Mouse (Mus musculus) neural tube, embryonic 14.5 days (tissue): ENCODE results near the gene Eif4enif1. TPM values are rescaled to one million over a fixed set of nuclear protein-coding genes. Genes with fewer than 3 reads are reported as not detected.
A peak's percentile ranks its signal among the peaks of the same experiment; 100 is the strongest.
"Not testable (repeated sequence)": the region's sequence is repeated elsewhere in the genome, so short reads cannot be mapped to it uniquely, and the experiment has no call there.

Experiments
- ATAC-seq: fragments of 200-750 bp; cut with Nextera tagmentation; 2 replicates; pipeline ENCODE4 v1.8.0; 2017; ENCODE audit warnings: low read depth, mild to moderate bottlenecking, moderate TSS enrichment, moderate library complexity
- H3K27ac ChIP-seq: fragments of 300-500 bp; sonication (generic); 2 replicates; pipeline ENCODE4 v1.5.1; 2014; ENCODE audit warnings: low read depth, mild to moderate bottlenecking, control low read depth, low read length, moderate library complexity, mixed read lengths
- H3K27me3 ChIP-seq: fragments of 300-500 bp; sonication (generic); 2 replicates; pipeline ENCODE4 v1.6.1; 2014; ENCODE audit warnings: low read length; ENCODE audit not compliant: control insufficient read depth, insufficient read depth
- H3K36me3 ChIP-seq: fragments of 300-500 bp; sonication (generic); 2 replicates; pipeline ENCODE4 v1.6.1; 2014; ENCODE audit warnings: low read length, mixed read lengths; ENCODE audit not compliant: control insufficient read depth, insufficient read depth
- H3K4me1 ChIP-seq: fragments of 300-500 bp; sonication (generic); 2 replicates; pipeline ENCODE4 v1.6.1; 2014; ENCODE audit warnings: low read length; ENCODE audit not compliant: control insufficient read depth, insufficient read depth
- H3K4me2 ChIP-seq: fragments of 300-500 bp; sonication (generic); 2 replicates; pipeline ENCODE4 v1.6.1; 2014; ENCODE audit warnings: mild to moderate bottlenecking, low read depth, low read length, control low read depth
- H3K4me3 ChIP-seq: fragments of 300-500 bp; sonication (generic); 2 replicates; pipeline ENCODE4 v1.5.1; 2014; ENCODE audit warnings: low read depth, low read length, control low read depth, mixed read lengths
- H3K9ac ChIP-seq: fragments of 300-500 bp; sonication (generic); replicated peaks from 2 replicates; pipeline ENCODE4 v1.6.1; 2014; ENCODE audit warnings: low read depth, mild to moderate bottlenecking, control low read depth, low read length, mixed read lengths
- H3K9me3 ChIP-seq: fragments of 300-500 bp; sonication (generic); 2 replicates; pipeline ENCODE4 v1.6.1; 2016; ENCODE audit warnings: low read length; ENCODE audit not compliant: control insufficient read depth
- WGBS: fragments of 180-500 bp; shearing (Covaris S2); extraction: QIAGEN DNeasy Blood & Tissue Kit; methylation state at CpG from one replicate; pipeline ENCODE4 v1.1.7; 2014; 5-methylcytosine and 5-hydroxymethylcytosine counted together
- polyA plus RNA-seq: library from polyadenylated mRNA; unstranded; fragments of >200 nt; fragmentation: Nextera tagmentation; extraction: Ambion mirVana; gene quantifications from 2 replicates; pipeline ENCODE4 v1.2.1, GENCODE M21; 2014

Eif4enif1 gene
- 60.3 and 64.5 TPM in 2 replicates for polyA plus RNA-seq

- Histone ChIP-seq H3K9ac (peak within 1 kb of the TSS; percentile 16), H3K4me1 (no peaks in the 10 kb centered on the region), H3K4me2 (peak within 1 kb of the TSS; percentile 25), H3K27me3 (no peaks in the 10 kb centered on the region), H3K4me3 (peak within 1 kb of the TSS; percentile 30), H3K27ac (peak within 1 kb of the TSS; percentile 18; the same call in 1 of the 2 replicates), H3K36me3 (peaks cover 5% of the 10 kb centered on the region), H3K9me3 (no peaks in the 10 kb centered on the region)
- peak; percentile 86 for ATAC-seq
- WGBS: 0% methylated on average over 50 of the region's 57 CpGs
Observed at GRCm38 (mm10) chr11:3202231-3202701, at the start of gene Eif4enif1. Eif4enif1 (plus strand) TSS chr11:3202392.

GRCm38 (mm10) chr11:3153666-3154397 is 48.4 kb upstream of the Eif4enif1 start:
- H3K9me3 ChIP-seq: peaks cover 10% of the 10 kb centered on the region; the same call in 1 of the 2 replicates
- H3K27ac ChIP-seq, H3K4me2 ChIP-seq, H3K4me1 ChIP-seq, H3K27me3 ChIP-seq, H3K9ac ChIP-seq, H3K36me3 ChIP-seq, H3K4me3 ChIP-seq: not testable (repeated sequence)
- peak; percentile 45 for ATAC-seq
- WGBS: 85% methylated on average over 1 of the region's 1 CpGs

GRCm38 (mm10) chr11:3156991-3157390 is 45.2 kb upstream of the Eif4enif1 start:
- not testable (repeated sequence) for H3K4me2 ChIP-seq, H3K4me1 ChIP-seq, H3K36me3 ChIP-seq, H3K9me3 ChIP-seq, H3K9ac ChIP-seq, H3K4me3 ChIP-seq, H3K27ac ChIP-seq, ATAC-seq, H3K27me3 ChIP-seq
- 92% methylated on average over 2 of the region's 3 CpGs for WGBS

- not testable (repeated sequence) for H3K36me3 ChIP-seq, H3K9ac ChIP-seq, H3K4me1 ChIP-seq, H3K9me3 ChIP-seq, H3K27ac ChIP-seq, H3K27me3 ChIP-seq, H3K4me3 ChIP-seq, ATAC-seq, H3K4me2 ChIP-seq
- WGBS: 95% methylated on average over 6 of the region's 6 CpGs
Observed at GRCm38 (mm10) chr11:3157996-3158395, 44.2 kb upstream of the Eif4enif1 start.

- WGBS: 95% methylated on average over 4 of the region's 4 CpGs
- H3K4me3 ChIP-seq, H3K36me3 ChIP-seq, H3K9ac ChIP-seq, H3K4me2 ChIP-seq, H3K27ac ChIP-seq, H3K4me1 ChIP-seq, H3K27me3 ChIP-seq, H3K9me3 ChIP-seq, ATAC-seq: not testable (repeated sequence)
Observed at GRCm38 (mm10) chr11:3158800-3159199, 43.4 kb upstream of the Eif4enif1 start.

GRCm38 (mm10) chr11:3161370-3161769 is 40.8 kb upstream of the Eif4enif1 start:
- WGBS: 65% methylated on average over 1 of the region's 2 CpGs

GRCm38 (mm10) chr11:3162236-3162897 is 39.8 kb upstream of the Eif4enif1 start:
- not testable (repeated sequence) for H3K4me2 ChIP-seq, H3K9ac ChIP-seq, H3K4me3 ChIP-seq, H3K27ac ChIP-seq, H3K4me1 ChIP-seq, H3K27me3 ChIP-seq, H3K9me3 ChIP-seq, H3K36me3 ChIP-seq
- ATAC-seq: peak; percentile 47
- 69% methylated on average over 5 of the region's 5 CpGs for WGBS

More at GRCm38 (mm10) chr11:3161370-3161769, 40.8 kb upstream of the Eif4enif1 start:
- H3K27me3 ChIP-seq, H3K4me2 ChIP-seq, H3K36me3 ChIP-seq, H3K9me3 ChIP-seq, H3K9ac ChIP-seq, H3K27ac ChIP-seq, ATAC-seq, H3K4me1 ChIP-seq, H3K4me3 ChIP-seq: not testable (repeated sequence)

- H3K27me3 ChIP-seq, H3K36me3 ChIP-seq, H3K4me3 ChIP-seq, ATAC-seq, H3K9me3 ChIP-seq, H3K9ac ChIP-seq, H3K4me1 ChIP-seq, H3K4me2 ChIP-seq, H3K27ac ChIP-seq: not testable (repeated sequence)
- WGBS: 89% methylated on average over 2 of the region's 2 CpGs
Observed at GRCm38 (mm10) chr11:3163122-3163521, 39.1 kb upstream of the Eif4enif1 start.

- H3K4me2 ChIP-seq, H3K27ac ChIP-seq, ATAC-seq, H3K9me3 ChIP-seq, H3K36me3 ChIP-seq, H3K4me1 ChIP-seq, H3K4me3 ChIP-seq, H3K27me3 ChIP-seq, H3K9ac ChIP-seq: not testable (repeated sequence)
- 72% methylated on average over 3 of the region's 3 CpGs for WGBS
Observed at GRCm38 (mm10) chr11:3163661-3164060, 38.5 kb upstream of the Eif4enif1 start.
